ENCODE assay signal across 10 mouse cellular contexts in genomic region chr10:80299301-80299700, GRCm38 (mm10). TPM values are rescaled to one million over a fixed set of nuclear protein-coding genes. Genes with fewer than 3 reads are reported as not detected.
DNase-seq lines count a peak whose midpoint lies in the region; ATAC-seq and TF ChIP-seq lines count a peak whose summit lies in the region.
"Had no signal": no experiment of that assay in that cellular context is flagged by ENCODE, and none has a peak within 500 bp of the region (broad histone marks: within the 10 kb centered on the region; RNA-seq: fewer than 3 reads in every experiment).

No protein-coding gene starts in this region.

- 3% methylated on average over 15 of the region's 15 CpGs for WGBS in forebrain, embryonic 12.5 days
- WGBS in limb, embryonic 12.5 days: 9% methylated on average over 15 of the region's 15 CpGs
- 13% methylated on average over 15 of the region's 15 CpGs for WGBS in stomach, embryonic 14.5 days
- 23% methylated on average over 15 of the region's 15 CpGs for WGBS in thymus, adult 2 months

- peak overlapping the region; percentile 82 for H3K4me2 ChIP-seq in forebrain, embryonic 12.5 days
- peak overlapping the region; percentile 56 for H3K4me2 ChIP-seq in limb, embryonic 12.5 days
- no peak overlapping the region for H3K4me2 ChIP-seq in stomach, embryonic 14.5 days (replicated peaks; ENCODE audit: low read depth, low read length)
- H3K4me2 ChIP-seq: liver, embryonic 13.5 days had no signal

- no peaks in the 10 kb centered on the region for H3K9me3 ChIP-seq in forebrain, embryonic 12.5 days
- H3K9me3 ChIP-seq in limb, embryonic 12.5 days: no peaks in the 10 kb centered on the region
- H3K9me3 ChIP-seq in stomach, embryonic 14.5 days (ENCODE audit: control insufficient read depth, low read depth, low read length): no peaks in the 10 kb centered on the region
- H3K9me3 ChIP-seq: liver, embryonic 13.5 days had no signal

- intact Hi-C loops in left cerebral cortex, adult 2 months (cut with DNase I): no loop called here

- H3K27me3 ChIP-seq in forebrain, embryonic 12.5 days: peaks cover 14% of the 10 kb centered on the region; the same call in 1 of the 2 replicates
- peaks cover 75% of the 10 kb centered on the region for H3K27me3 ChIP-seq in limb, embryonic 12.5 days
- H3K27me3 ChIP-seq in stomach, embryonic 14.5 days (ENCODE audit: control insufficient read depth, insufficient read depth, low read length): peaks cover 33% of the 10 kb centered on the region
- peaks cover 10% of the 10 kb centered on the region; the same call in 1 of the 2 replicates for H3K27me3 ChIP-seq in thymus, adult 2 months (ENCODE audit: control insufficient read depth, insufficient read depth, low read length)

- peak overlapping the region; percentile 94 for H3K9ac ChIP-seq in forebrain, embryonic 12.5 days
- peak overlapping the region; percentile 61 for H3K9ac ChIP-seq in limb, embryonic 12.5 days (replicated peaks)
- H3K9ac ChIP-seq in stomach, embryonic 14.5 days (replicated peaks; ENCODE audit: low read depth, low read length): 0 out of 2 replicates have a peak overlapping the region, but pooled peaks have one; percentile 18
- H3K9ac ChIP-seq: liver, embryonic 13.5 days had no signal

- H3K4me1 ChIP-seq in forebrain, embryonic 12.5 days: peaks cover 85% of the 10 kb centered on the region
- H3K4me1 ChIP-seq in limb, embryonic 12.5 days (replicated peaks): peaks cover 31% of the 10 kb centered on the region
- peaks cover 19% of the 10 kb centered on the region; the same call in 1 of the 2 replicates for H3K4me1 ChIP-seq in stomach, embryonic 14.5 days (ENCODE audit: control insufficient read depth, insufficient read depth, low read length)
- H3K4me1 ChIP-seq in thymus, adult 2 months (replicated peaks; ENCODE audit: control insufficient read depth, insufficient read depth, low read length): peaks cover 4% of the 10 kb centered on the region

- ATAC-seq in forebrain, embryonic 12.5 days (ENCODE audit: low FRiP score): no peak
- ATAC-seq in limb, embryonic 12.5 days (ENCODE audit: insufficient number of reproducible peaks, insufficient read depth, low FRiP score, low TSS enrichment, low read depth): no peak
- ATAC-seq in stomach, embryonic 14.5 days (ENCODE audit: insufficient number of reproducible peaks, insufficient read depth, low FRiP score, low read depth): no peak

- peak overlapping the region; percentile 94 for H3K27ac ChIP-seq in left cerebral cortex, adult 2 months
- peak overlapping the region; percentile 95 for H3K27ac ChIP-seq in forebrain, embryonic 12.5 days
- H3K27ac ChIP-seq in limb, embryonic 12.5 days: no peak overlapping the region
- H3K27ac ChIP-seq in stomach, embryonic 14.5 days (ENCODE audit: low read length): no peak overlapping the region
- no peak overlapping the region for H3K27ac ChIP-seq in thymus, adult 2 months (ENCODE audit: control insufficient read depth, insufficient read depth, low read length)
- H3K27ac ChIP-seq: liver, embryonic 13.5 days had no signal

- H3K4me3 ChIP-seq in left cerebral cortex, adult 2 months: peak overlapping the region; percentile 78
- H3K4me3 ChIP-seq in forebrain, embryonic 12.5 days (replicated peaks): peak overlapping the region; percentile 60
- H3K4me3 ChIP-seq in limb, embryonic 12.5 days (replicated peaks): peak overlapping the region; percentile 42
- H3K4me3 ChIP-seq in stomach, embryonic 14.5 days (ENCODE audit: low read depth, low read length): no peak overlapping the region
- H3K4me3 ChIP-seq in thymus, adult 2 months (ENCODE audit: control insufficient read depth, insufficient read depth, low read length): no peak overlapping the region
- H3K4me3 ChIP-seq: liver, embryonic 13.5 days had no signal

- H3K36me3 ChIP-seq in forebrain, embryonic 12.5 days (replicated peaks): peaks cover 28% of the 10 kb centered on the region
- peaks cover 8% of the 10 kb centered on the region for H3K36me3 ChIP-seq in limb, embryonic 12.5 days
- peaks cover 7% of the 10 kb centered on the region for H3K36me3 ChIP-seq in stomach, embryonic 14.5 days (ENCODE audit: control insufficient read depth, insufficient read depth, low read length)
- peaks cover 5% of the 10 kb centered on the region for H3K36me3 ChIP-seq in thymus, adult 2 months (ENCODE audit: control insufficient read depth, insufficient read depth, low read length)

- no peak for TF ChIP-seq POLR2A in thymus, adult 2 months (IDR thresholded peaks at IDR 0.05; ENCODE audit: control insufficient read depth, extremely low read depth, insufficient read depth, low read length, poor library complexity)

- no peak for TF ChIP-seq CTCF in left cerebral cortex, adult 2 months (IDR thresholded peaks at IDR 0.05)
- no peak for TF ChIP-seq CTCF in thymus, adult 2 months (IDR thresholded peaks at IDR 0.05; ENCODE audit: borderline replicate concordance, control insufficient read depth, extremely low read depth, insufficient read depth, low read length, poor library complexity)

- no peak for DNase-seq in left cerebral cortex, adult 2 months (ENCODE audit: extremely low spot score in 1 of 2, low spot score in 2 of 2)
- DNase-seq in left cerebral cortex, adult 8-10 months (ENCODE audit: low spot score in 2 of 2): no peak
- no peak for DNase-seq in cerebellum, adult 9-11 months
- DNase-seq in thymus, adult 2 months: no peak
- DNase-seq in lung, postnatal 25 days (ENCODE audit: low spot score): no peak
- DNase-seq: kidney, postnatal 14 days; liver, embryonic 13.5 days had no signal

RNA-seq across cellular contexts. Expression of gene Apc2, which starts 3.5 kb away (rescaled TPM):
- total RNA-seq in left cerebral cortex, adult 2 months (2021): 100 to 1,000 TPM; 111 to 113 TPM
- total RNA-seq in left cerebral cortex, adult 8-10 months (2022): 100 to 1,000 TPM; 107 to 125 (median 116) TPM
- polyA plus RNA-seq in forebrain, embryonic 12.5 days (2016; fragmentation: Nextera tagmentation; extraction: Ambion mirVana): 144 and 165 TPM in 2 replicates
- polyA plus RNA-seq in limb, embryonic 12.5 days (2016; fragmentation: Nextera tagmentation; extraction: Ambion mirVana): 4.7 and 5.3 TPM in 2 replicates
- polyA plus RNA-seq in stomach, embryonic 14.5 days (2014; fragmentation: Nextera tagmentation; extraction: Ambion mirVana): 8.1 and 8.7 TPM in 2 replicates
- 0.40 and 0.57 TPM in 2 replicates for polyA plus RNA-seq in thymus, adult 2 months (2012; rRNA removed)

RNA-seq across cellular contexts. Expression of gene Rps15, which starts 7.0 kb away (rescaled TPM):
- 100 to 1,000 TPM; 816 to 913 TPM for total RNA-seq in left cerebral cortex, adult 2 months (2021)
- 1,000 to 10,000 TPM in 1 of 4 experiments, 100 to 1,000 TPM in 3; 922 to 1,007 (median 961) TPM for total RNA-seq in left cerebral cortex, adult 8-10 months (2022)
- 708 and 760 TPM in 2 replicates for polyA plus RNA-seq in forebrain, embryonic 12.5 days (2016; fragmentation: Nextera tagmentation; extraction: Ambion mirVana)
- polyA plus RNA-seq in limb, embryonic 12.5 days (2016; fragmentation: Nextera tagmentation; extraction: Ambion mirVana): 926 and 930 TPM in 2 replicates
- 1,120 and 1,227 TPM in 2 replicates for polyA plus RNA-seq in stomach, embryonic 14.5 days (2014; fragmentation: Nextera tagmentation; extraction: Ambion mirVana)
- polyA plus RNA-seq in thymus, adult 2 months (2012; rRNA removed): 2,172 and 2,371 TPM in 2 replicates

RNA-seq across cellular contexts. Expression of gene 2310011J03Rik, which starts 21.0 kb away (rescaled TPM):
- total RNA-seq in left cerebral cortex, adult 2 months (2021): 10 to 100 TPM; 26.3 to 26.9 TPM
- total RNA-seq in left cerebral cortex, adult 8-10 months (2022): 10 to 100 TPM; 25.7 to 29.0 (median 27.3) TPM
- 42.6 and 44.4 TPM in 2 replicates for polyA plus RNA-seq in forebrain, embryonic 12.5 days (2016; fragmentation: Nextera tagmentation; extraction: Ambion mirVana)
- polyA plus RNA-seq in limb, embryonic 12.5 days (2016; fragmentation: Nextera tagmentation; extraction: Ambion mirVana): 48.1 and 50.5 TPM in 2 replicates
- 39.6 and 43.0 TPM in 2 replicates for polyA plus RNA-seq in stomach, embryonic 14.5 days (2014; fragmentation: Nextera tagmentation; extraction: Ambion mirVana)
- 78.9 and 93.8 TPM in 2 replicates for polyA plus RNA-seq in thymus, adult 2 months (2012; rRNA removed)

RNA-seq across cellular contexts. Expression of gene Pcsk4, which starts 30.0 kb away (rescaled TPM):
- 1 to 10 TPM; 4.0 to 5.4 TPM for total RNA-seq in left cerebral cortex, adult 2 months (2021)
- total RNA-seq in left cerebral cortex, adult 8-10 months (2022): 10 to 100 TPM in 1 of 4 experiments, 1 to 10 TPM in 3; 6.7 to 10.2 (median 8.3) TPM
- polyA plus RNA-seq in forebrain, embryonic 12.5 days (2016; fragmentation: Nextera tagmentation; extraction: Ambion mirVana): 3.7 and 3.8 TPM in 2 replicates
- 6.3 and 6.6 TPM in 2 replicates for polyA plus RNA-seq in limb, embryonic 12.5 days (2016; fragmentation: Nextera tagmentation; extraction: Ambion mirVana)
- 4.5 and 5.6 TPM in 2 replicates for polyA plus RNA-seq in stomach, embryonic 14.5 days (2014; fragmentation: Nextera tagmentation; extraction: Ambion mirVana)
- polyA plus RNA-seq in thymus, adult 2 months (2012; rRNA removed): 11.7 and 14.1 TPM in 2 replicates

RNA-seq across cellular contexts. Expression of gene Reep6, which starts 30.5 kb away (rescaled TPM):
- 10 to 100 TPM; 13.5 to 13.6 TPM for total RNA-seq in left cerebral cortex, adult 2 months (2021)
- 10 to 100 TPM; 12.0 to 14.8 (median 13.6) TPM for total RNA-seq in left cerebral cortex, adult 8-10 months (2022)
- polyA plus RNA-seq in forebrain, embryonic 12.5 days (2016; fragmentation: Nextera tagmentation; extraction: Ambion mirVana): 4.1 and 4.4 TPM in 2 replicates
- 4.1 and 4.6 TPM in 2 replicates for polyA plus RNA-seq in limb, embryonic 12.5 days (2016; fragmentation: Nextera tagmentation; extraction: Ambion mirVana)
- 18.0 and 18.5 TPM in 2 replicates for polyA plus RNA-seq in stomach, embryonic 14.5 days (2014; fragmentation: Nextera tagmentation; extraction: Ambion mirVana)
- 2.0 and 3.5 TPM in 2 replicates for polyA plus RNA-seq in thymus, adult 2 months (2012; rRNA removed)

Comparison
In these comparisons a context has a peak if more than half of its experiments do, and no peak if none do; other contexts are left out.
1. H3K27ac ChIP-seq: peak in left cerebral cortex, adult 2 months (single experiment) and forebrain, embryonic 12.5 days (single experiment); none in limb, embryonic 12.5 days (single experiment), stomach, embryonic 14.5 days (single experiment) and thymus, adult 2 months (single experiment).
2. H3K4me3 ChIP-seq: peak in left cerebral cortex, adult 2 months (single experiment), forebrain, embryonic 12.5 days (single experiment) and limb, embryonic 12.5 days (single experiment); none in stomach, embryonic 14.5 days (single experiment) and thymus, adult 2 months (single experiment).
3. H3K9ac ChIP-seq: peak in every context shown above with its lines; median percentile 94 in forebrain, embryonic 12.5 days; 61 in limb, embryonic 12.5 days; 18 in stomach, embryonic 14.5 days.
4. RNA of gene Apc2, which starts 3.5 kb away (polyA plus RNA-seq): 144 to 165 TPM in forebrain, embryonic 12.5 days; 8.1 to 8.7 TPM in stomach, embryonic 14.5 days, 4.7 to 5.3 TPM in limb, embryonic 12.5 days and 0.40 to 0.57 TPM in thymus, adult 2 months; every median in the first group is over 10 times any median in the second.